Comparison of ENCODE assay signal across 14 mouse cellular contexts in genomic region chr1:87011718-87012117, GRCm38 (mm10).
DNase-seq lines count a peak whose midpoint lies in the region; ATAC-seq and TF ChIP-seq lines count a peak whose summit lies in the region.
"Had no signal": no experiment of that assay in that cellular context is flagged by ENCODE, and none has a peak within 500 bp of the region (broad histone marks: within the 10 kb centered on the region; RNA-seq: fewer than 3 reads in every experiment).

No protein-coding gene starts in this region.

- H3K9me3 ChIP-seq in limb, embryonic 13.5 days, result no peaks in the 10 kb centered on the region
- H3K9me3 ChIP-seq in limb, embryonic 10.5 days (replicated peaks), result no peaks in the 10 kb centered on the region
- no peaks in the 10 kb centered on the region for H3K9me3 ChIP-seq in lung, embryonic 15.5 days
- no peaks in the 10 kb centered on the region for H3K9me3 ChIP-seq in midbrain, postnatal 0 days (ENCODE audit: low read length)
- no peaks in the 10 kb centered on the region for H3K9me3 ChIP-seq in midbrain, embryonic 14.5 days (ENCODE audit: control insufficient read depth, low read length)
- H3K9me3 ChIP-seq: embryonic facial prominence, embryonic 12.5 days; heart, embryonic 15.5 days had no signal

- no peaks in the 10 kb centered on the region for H3K27me3 ChIP-seq in limb, embryonic 13.5 days
- H3K27me3 ChIP-seq in limb, embryonic 10.5 days (ENCODE audit: low read depth, poor library complexity, severe bottlenecking), result no peaks in the 10 kb centered on the region
- H3K27me3 ChIP-seq in lung, embryonic 15.5 days, result no peaks in the 10 kb centered on the region
- no peaks in the 10 kb centered on the region for H3K27me3 ChIP-seq in midbrain, postnatal 0 days (ENCODE audit: insufficient read depth, low read length)
- no peaks in the 10 kb centered on the region for H3K27me3 ChIP-seq in midbrain, embryonic 14.5 days (ENCODE audit: control insufficient read depth, insufficient read depth, low read length)
- H3K27me3 ChIP-seq: embryonic facial prominence, embryonic 12.5 days; heart, embryonic 15.5 days had no signal

- no peak overlapping the region for H3K4me3 ChIP-seq in limb, embryonic 13.5 days
- no peak overlapping the region for H3K4me3 ChIP-seq in limb, embryonic 10.5 days
- H3K4me3 ChIP-seq in lung, embryonic 15.5 days, result no peak overlapping the region
- no peak overlapping the region for H3K4me3 ChIP-seq in midbrain, postnatal 0 days (ENCODE audit: low read depth, low read length)
- H3K4me3 ChIP-seq in midbrain, embryonic 14.5 days (replicated peaks; ENCODE audit: low read depth, low read length), result no peak overlapping the region
- H3K4me3 ChIP-seq: embryonic facial prominence, embryonic 12.5 days; heart, embryonic 15.5 days; myocyte had no signal

- no peaks in the 10 kb centered on the region for H3K36me3 ChIP-seq in limb, embryonic 13.5 days
- no peaks in the 10 kb centered on the region for H3K36me3 ChIP-seq in limb, embryonic 10.5 days
- no peaks in the 10 kb centered on the region for H3K36me3 ChIP-seq in lung, embryonic 15.5 days
- H3K36me3 ChIP-seq in midbrain, postnatal 0 days (ENCODE audit: insufficient read depth, low read length), result no peaks in the 10 kb centered on the region
- no peaks in the 10 kb centered on the region for H3K36me3 ChIP-seq in midbrain, embryonic 14.5 days (ENCODE audit: control insufficient read depth, insufficient read depth, low read length)
- H3K36me3 ChIP-seq: embryonic facial prominence, embryonic 12.5 days; heart, embryonic 15.5 days had no signal

- H3K4me2 ChIP-seq in limb, embryonic 13.5 days (replicated peaks), result no peak overlapping the region
- H3K4me2 ChIP-seq in lung, embryonic 15.5 days, result no peak overlapping the region
- no peak overlapping the region for H3K4me2 ChIP-seq in midbrain, postnatal 0 days (ENCODE audit: low read depth, low read length, poor library complexity, severe bottlenecking)
- no peak overlapping the region for H3K4me2 ChIP-seq in midbrain, embryonic 14.5 days (ENCODE audit: low read length)
- H3K4me2 ChIP-seq: embryonic facial prominence, embryonic 12.5 days; heart, embryonic 15.5 days had no signal

- DNase-seq in limb, embryonic 10.5 days (ENCODE audit: low spot score), result no peak
- peak; percentile 48 for DNase-seq in embryo, embryonic 11 days
- no peak for DNase-seq in midbrain, postnatal 0 days (ENCODE audit: low spot score)
- DNase-seq in spleen, adult 12 weeks (ENCODE audit: low spot score), result no peak
- no peak for DNase-seq in midbrain, embryonic 14.5 days
- DNase-seq: kidney, postnatal 14 days; liver; right cerebral cortex, postnatal 4 days had no signal

- H3K4me1 ChIP-seq in limb, embryonic 13.5 days, result peaks cover 23% of the 10 kb centered on the region
- peaks cover 4% of the 10 kb centered on the region; the same call in 1 of the 2 replicates for H3K4me1 ChIP-seq in limb, embryonic 10.5 days
- H3K4me1 ChIP-seq in lung, embryonic 15.5 days, result peaks cover 22% of the 10 kb centered on the region
- H3K4me1 ChIP-seq in midbrain, postnatal 0 days (ENCODE audit: insufficient read depth, low read length), result no peaks in the 10 kb centered on the region
- no peaks in the 10 kb centered on the region for H3K4me1 ChIP-seq in midbrain, embryonic 14.5 days (ENCODE audit: control insufficient read depth, insufficient read depth, low read length)
- H3K4me1 ChIP-seq: embryonic facial prominence, embryonic 12.5 days had no signal

- TF ChIP-seq CTCF in midbrain, postnatal 0 days (IDR thresholded peaks at IDR 0.05), result no peak

- ATAC-seq in limb, embryonic 13.5 days (ENCODE audit: low FRiP score, low read depth), result peak; percentile 76; the same call in 1 of the 2 replicates
- ATAC-seq in lung, embryonic 15.5 days (ENCODE audit: borderline replicate concordance, extremely low read depth, low FRiP score, low TSS enrichment), result peak; percentile 91
- ATAC-seq in midbrain, postnatal 0 days (ENCODE audit: low FRiP score), result no peak
- no peak for ATAC-seq in midbrain, embryonic 14.5 days (ENCODE audit: low FRiP score, low TSS enrichment)
- ATAC-seq: forebrain, embryonic 14.5 days had no signal

- 50% methylated on average over 3 of the region's 3 CpGs for WGBS in limb, embryonic 13.5 days
- 55% methylated on average over 3 of the region's 3 CpGs for WGBS in limb, embryonic 10.5 days
- 31% methylated on average over 3 of the region's 3 CpGs for WGBS in lung, embryonic 15.5 days
- WGBS in midbrain, postnatal 0 days, result 74% methylated on average over 3 of the region's 3 CpGs
- WGBS in midbrain, embryonic 14.5 days, result 81% methylated on average over 3 of the region's 3 CpGs

- peak overlapping the region; percentile 55; the same call in 1 of the 2 replicates for H3K27ac ChIP-seq in limb, embryonic 13.5 days
- no peak overlapping the region for H3K27ac ChIP-seq in limb, embryonic 10.5 days
- peak overlapping the region; percentile 20; the same call in 1 of the 2 replicates for H3K27ac ChIP-seq in lung, embryonic 15.5 days
- no peak overlapping the region for H3K27ac ChIP-seq in midbrain, postnatal 0 days (ENCODE audit: low read depth, low read length)
- no peak overlapping the region for H3K27ac ChIP-seq in midbrain, embryonic 14.5 days (replicated peaks; ENCODE audit: low read depth, low read length)
- H3K27ac ChIP-seq: embryonic facial prominence, embryonic 12.5 days; heart, embryonic 15.5 days had no signal

- no peak overlapping the region for H3K9ac ChIP-seq in limb, embryonic 13.5 days
- no peak overlapping the region for H3K9ac ChIP-seq in lung, embryonic 15.5 days
- no peak overlapping the region for H3K9ac ChIP-seq in midbrain, postnatal 0 days (replicated peaks; ENCODE audit: low read length, poor library complexity, severe bottlenecking)
- H3K9ac ChIP-seq in midbrain, embryonic 14.5 days (replicated peaks; ENCODE audit: low read length), result no peak overlapping the region
- H3K9ac ChIP-seq: embryonic facial prominence, embryonic 12.5 days; heart, embryonic 15.5 days had no signal

Comparison
In these comparisons a context has a peak if more than half of its experiments do, and no peak if none do; other contexts are left out.
1. H3K27ac ChIP-seq: peak in limb, embryonic 13.5 days (single experiment) and lung, embryonic 15.5 days (single experiment); none in limb, embryonic 10.5 days (single experiment), midbrain, postnatal 0 days (single experiment) and midbrain, embryonic 14.5 days (single experiment).
2. ATAC-seq: peak in limb, embryonic 13.5 days (single experiment) and lung, embryonic 15.5 days (single experiment); none in midbrain, postnatal 0 days (single experiment) and midbrain, embryonic 14.5 days (single experiment).